Mouse (Mus musculus): Measurements from ENCODE around the gene Zfp141.

Zfp141 gene

DNA sequence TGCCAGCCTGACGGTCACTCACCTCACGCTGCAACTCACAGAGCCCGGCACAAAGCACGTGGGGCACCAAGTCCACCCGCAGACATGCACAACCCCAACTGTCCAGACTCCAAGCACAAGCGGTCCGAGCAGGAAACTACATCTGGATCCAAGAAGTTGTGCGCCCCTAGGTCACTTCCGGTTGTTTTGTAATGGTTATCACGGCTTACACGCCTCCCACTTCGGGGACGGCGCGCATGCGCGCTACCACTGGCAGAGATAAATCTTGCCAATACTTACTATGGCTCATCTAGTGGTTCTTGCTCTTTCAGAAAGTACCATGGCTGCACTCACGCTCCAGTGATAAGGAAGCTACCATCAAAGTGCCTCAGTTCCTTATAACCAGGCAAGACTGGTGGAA lies at the start of gene Zfp141:
Gene Zfp141 (minus strand): TSS at position 153 of the 400 bp plus-strand sequence.
- DNase-seq (ENCODE audit: low spot score in 2 of 2): peak; percentile 78 to 85

DNA sequence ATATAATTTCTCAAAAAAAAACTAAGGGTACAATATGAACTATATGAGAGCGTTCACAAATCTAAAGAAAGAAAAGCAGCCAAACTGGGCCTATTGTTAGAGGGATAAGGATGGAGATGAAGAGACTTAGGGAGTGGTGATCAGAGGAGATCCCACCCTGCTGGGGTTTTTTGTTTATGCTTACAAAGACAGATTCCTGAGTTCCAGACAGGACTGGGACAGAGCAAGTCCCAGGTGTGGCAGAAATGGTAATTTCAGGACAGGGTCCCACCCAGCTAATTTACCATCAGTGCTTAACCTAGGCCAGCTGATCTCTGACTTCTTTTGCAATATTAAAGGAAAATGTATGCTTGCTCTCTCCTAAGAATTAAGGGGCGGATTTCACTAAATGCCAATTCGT lies 46.2 kb upstream of the Zfp141 start:
- DNase-seq (ENCODE audit: low spot score in 2 of 2): no peak

DNA sequence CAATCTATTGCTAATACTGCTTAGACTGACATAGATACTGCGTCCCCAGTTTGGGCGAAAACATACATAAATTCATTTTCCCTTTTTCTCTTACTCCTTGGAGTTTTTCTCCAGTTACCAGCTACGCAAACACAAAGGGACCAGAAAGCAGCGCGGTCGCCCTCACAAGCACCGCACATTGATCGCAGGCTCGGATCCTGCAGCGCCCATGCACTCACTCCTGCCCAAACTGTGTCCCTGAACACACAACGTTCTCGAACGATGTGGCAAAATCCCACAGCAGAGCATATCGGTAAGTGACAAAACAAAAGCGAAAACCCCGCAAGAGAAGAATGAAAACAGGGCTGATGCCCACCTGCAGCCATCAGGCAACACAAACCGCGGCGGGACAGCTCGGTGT lies 354 bp downstream of the Zfp141 start:
- no peak for DNase-seq (ENCODE audit: low spot score in 2 of 2)

GRCm38 (mm10) chr7:42498248-42498647 lies 7.3 kb downstream of the Zfp141 start:
- no peak for DNase-seq (ENCODE audit: low spot score in 2 of 2)

DNA sequence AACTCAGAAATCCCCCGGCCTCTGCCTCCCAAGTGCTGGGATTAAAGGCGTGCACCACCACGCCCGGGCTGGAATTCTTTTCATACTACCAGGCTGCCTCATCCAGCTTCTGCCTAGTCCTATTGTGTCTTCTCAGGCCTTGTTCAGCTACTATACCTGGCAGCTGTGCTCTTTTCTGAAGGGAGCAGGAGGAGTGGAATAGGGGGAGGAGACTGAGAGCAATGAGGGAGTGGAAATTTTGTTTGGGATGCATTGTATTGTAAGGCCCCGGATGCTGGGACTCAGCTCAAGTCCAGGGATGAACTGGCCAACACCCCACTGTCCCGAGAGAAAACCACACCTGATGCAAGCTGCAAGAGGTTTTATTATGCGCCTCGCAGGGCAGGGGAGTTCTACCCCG lies 8.2 kb downstream of the Zfp141 start:
- no peak for DNase-seq (ENCODE audit: low spot score in 2 of 2)

GRCm38 (mm10) chr7:42496202-42496601 lies 9.3 kb downstream of the Zfp141 start:
- DNase-seq (ENCODE audit: low spot score in 2 of 2): no peak

DNA sequence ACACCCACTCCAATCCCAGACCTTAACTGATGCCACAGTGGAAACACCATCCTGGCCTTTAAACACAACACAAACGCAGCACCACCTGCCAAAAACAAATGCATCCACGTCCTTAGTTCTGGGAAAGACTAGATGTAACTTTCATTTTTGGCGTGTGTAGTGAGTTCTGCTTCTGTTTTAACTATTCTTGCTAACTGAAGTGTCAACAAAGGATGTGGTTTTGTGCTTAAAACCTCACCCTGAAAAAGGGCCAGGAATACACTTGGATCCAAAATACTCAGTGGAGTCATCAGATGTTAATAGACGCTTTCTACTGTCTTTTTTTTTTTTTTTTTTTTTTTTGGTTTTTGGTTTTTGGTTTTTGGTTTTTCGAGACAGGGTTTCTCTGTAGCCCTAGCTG lies 14.7 kb downstream of the Zfp141 start:
- DNase-seq (ENCODE audit: low spot score in 2 of 2): no peak

GRCm38 (mm10) chr7:42490358-42490757 lies 15.2 kb downstream of the Zfp141 start:
- DNase-seq (ENCODE audit: low spot score in 2 of 2): no peak

GRCm38 (mm10) chr7:42454640-42455039 lies 50.9 kb downstream of the Zfp141 start:
- DNase-seq (ENCODE audit: low spot score in 2 of 2): no peak

- DNase-seq (ENCODE audit: low spot score in 2 of 2): no peak
Observed at GRCm38 (mm10) chr7:42450618-42451017, 54.9 kb downstream of the Zfp141 start.

- no peak for DNase-seq (ENCODE audit: low spot score in 2 of 2)
Observed at GRCm38 (mm10) chr7:42447850-42448249, 57.7 kb downstream of the Zfp141 start, which contains the start of gene 4933421I07Rik. 4933421I07Rik (minus strand) TSS chr7:42448120.

- no peak for DNase-seq (ENCODE audit: low spot score in 2 of 2)
Observed at GRCm38 (mm10) chr7:42447352-42447751, 58.2 kb downstream of the Zfp141 start.
